Mouse (Mus musculus): ENCODE results near the gene Lysmd2. TPM values are rescaled to one million over a fixed set of nuclear protein-coding genes. Genes with fewer than 3 reads are reported as not detected.

The Lysmd2 gene
- total and polyA plus RNA-seq, 3 experiments = 11.7 to 18.1 (median 16.2) TPM

DNA sequence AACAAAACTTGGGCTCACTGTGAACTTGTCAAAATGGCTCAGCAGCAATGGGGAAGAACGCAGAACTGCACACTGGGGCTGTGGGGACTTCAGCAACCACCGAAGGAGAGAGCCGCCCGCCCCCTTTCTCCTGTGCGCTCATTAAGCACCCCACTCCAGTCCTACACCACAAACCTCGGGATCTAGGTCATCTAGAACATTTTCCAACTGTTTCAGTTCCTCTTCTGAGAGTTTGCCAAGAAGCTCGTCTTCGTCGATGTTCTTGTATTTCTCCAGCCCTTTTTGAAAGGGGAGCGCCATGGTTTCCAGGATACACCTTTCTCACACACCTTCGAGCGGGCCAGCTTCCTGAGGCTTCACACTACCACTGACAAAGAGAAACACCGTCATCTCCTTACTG lies 28.5 kb upstream of the Lysmd2 start:
- Histone ChIP-seq H3K36me3 (replicated peaks in 1 of 2; ENCODE audit: control insufficient read depth in 1 of 2, insufficient read depth in 1 of 2, low read length in 1 of 2) (no peaks in the 10 kb centered on the region), H3K4me3 (replicated peaks in 1 of 3; ENCODE audit: low read depth in 2 of 3, low read length in 2 of 3, poor library complexity in 1 of 3) (no peak overlapping the region), H3K4me1 (ENCODE audit: control insufficient read depth in 1 of 2, insufficient read depth in 2 of 2) (0 out of 4 replicates have a peak, but pooled peaks cover 0 to 4% of the 10 kb centered on the region in 2 experiments), H3K79me2 (replicated peaks; ENCODE audit: control insufficient read depth, extremely low read depth, insufficient read depth, poor library complexity, severe bottlenecking) (no peaks in the 10 kb centered on the region), H3K27ac (ENCODE audit: insufficient read depth, low read depth) (no peak overlapping the region), H3K9ac (ENCODE audit: insufficient read depth, low read depth) (no peak overlapping the region), H3K9me3 (replicated peaks; ENCODE audit: low read length) (no peaks in the 10 kb centered on the region), H3K27me3 (replicated peaks) (peaks cover 2% of the 10 kb centered on the region), H3K4me2 (ENCODE audit: insufficient read depth, low read depth, poor library complexity, severe bottlenecking) (no peak overlapping the region)
- in situ Hi-C loops (cut with MboI; ENCODE audit: low pct_ligation_motif_present, low pct_unique_long_range_greater_than_20kb, low sequenced_read_pairs) (no loop called here), dilution Hi-C loops (cut with MboI; ENCODE audit: extremely low pct_ligation_motif_present, extremely low pct_unique_long_range_greater_than_20kb, low sequenced_read_pairs) (no loop called here)
- TF ChIP-seq E2F4 (IDR thresholded peaks at IDR 0.05; ENCODE audit: insufficient replicate concordance, low read depth, low read length) (no peak), CHD2 (IDR thresholded peaks at IDR 0.05; ENCODE audit: low read length) (no peak), USF2 (conservative IDR thresholded peaks at IDR 0.05; ENCODE audit: low read depth, low read length) (no peak), ELF1 (IDR thresholded peaks at IDR 0.05; ENCODE audit: low read depth, low read length) (no peak), IRF4 (IDR thresholded peaks at IDR 0.05; ENCODE audit: low read depth, low read length) (no peak)
- no peak for DNase-seq (ENCODE audit: extremely low read depth)

DNA sequence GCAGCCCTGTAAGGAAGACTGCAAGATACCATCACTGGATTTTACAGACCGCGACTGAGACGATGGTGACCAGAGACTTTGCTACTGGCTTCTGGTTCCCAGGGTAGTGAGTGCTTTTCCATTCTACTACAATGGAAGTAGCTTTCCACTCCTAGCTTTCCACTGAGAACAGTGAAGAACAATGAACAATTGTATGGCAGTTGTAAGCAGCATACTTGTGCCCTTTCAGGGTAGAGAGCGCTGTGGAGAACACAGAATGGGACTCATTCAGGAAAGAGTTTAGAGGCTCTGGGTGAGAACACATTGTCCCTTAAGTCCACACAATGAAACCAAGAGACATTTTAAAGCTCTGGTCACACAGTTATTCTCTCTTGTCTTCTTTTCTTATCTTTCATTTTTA lies 27.9 kb upstream of the Lysmd2 start:
- Histone ChIP-seq H3K4me1 (ENCODE audit: control insufficient read depth in 1 of 2, insufficient read depth in 2 of 2) (0 out of 4 replicates have a peak, but pooled peaks cover 0 to 4% of the 10 kb centered on the region in 2 experiments), H3K4me2 (ENCODE audit: insufficient read depth, low read depth, poor library complexity, severe bottlenecking) (no peak overlapping the region), H3K27me3 (replicated peaks) (peaks cover 2% of the 10 kb centered on the region), H3K36me3 (replicated peaks in 1 of 2; ENCODE audit: control insufficient read depth in 1 of 2, insufficient read depth in 1 of 2, low read length in 1 of 2) (no peaks in the 10 kb centered on the region), H3K79me2 (replicated peaks; ENCODE audit: control insufficient read depth, extremely low read depth, insufficient read depth, poor library complexity, severe bottlenecking) (no peaks in the 10 kb centered on the region), H3K4me3 (replicated peaks in 1 of 3; ENCODE audit: low read depth in 2 of 3, low read length in 2 of 3, poor library complexity in 1 of 3) (no peak overlapping the region), H3K27ac (ENCODE audit: insufficient read depth, low read depth) (no peak overlapping the region), H3K9ac (ENCODE audit: insufficient read depth, low read depth) (no peak overlapping the region), H3K9me3 (replicated peaks; ENCODE audit: low read length) (no peaks in the 10 kb centered on the region)
- TF ChIP-seq ETS1 (conservative IDR thresholded peaks at IDR 0.05; ENCODE audit: low read depth, low read length) = no peak
- no peak for TF ChIP-seq USF1 (IDR thresholded peaks at IDR 0.05; ENCODE audit: low read depth, low read length)
- TF ChIP-seq POLR2A (IDR thresholded peaks at IDR 0.05; ENCODE audit: low read depth, low read length) = no peak
- TF ChIP-seq TBP (conservative IDR thresholded peaks at IDR 0.05; ENCODE audit: low read depth, low read length) = no peak
- no peak for TF ChIP-seq MAFK (IDR thresholded peaks at IDR 0.05; ENCODE audit: insufficient replicate concordance, low read length)
- no peak for TF ChIP-seq USF2 (conservative IDR thresholded peaks at IDR 0.05; ENCODE audit: low read depth, low read length)
- no peak for TF ChIP-seq IRF4 (IDR thresholded peaks at IDR 0.05; ENCODE audit: low read depth, low read length)
- no peak for TF ChIP-seq MEF2A (IDR thresholded peaks at IDR 0.05; ENCODE audit: borderline replicate concordance, low read depth, low read length)
- TF ChIP-seq POLR2AphosphoS2 (IDR thresholded peaks at IDR 0.05; ENCODE audit: low read depth, low read length) = no peak
- TF ChIP-seq KAT2A (IDR thresholded peaks at IDR 0.05; ENCODE audit: insufficient replicate concordance, low read length) = no peak
- no peak for TF ChIP-seq MAZ (IDR thresholded peaks at IDR 0.05; ENCODE audit: low read depth, low read length)
- TF ChIP-seq SIN3A (IDR thresholded peaks at IDR 0.05; ENCODE audit: low read length) = no peak
- no peak for TF ChIP-seq CHD2 (IDR thresholded peaks at IDR 0.05; ENCODE audit: low read length)
- no peak for TF ChIP-seq ZNF384 (IDR thresholded peaks at IDR 0.05; ENCODE audit: low read depth, low read length)
- no peak for TF ChIP-seq TCF12 (IDR thresholded peaks at IDR 0.05; ENCODE audit: low read depth, low read length)
- TF ChIP-seq UBTF (IDR thresholded peaks at IDR 0.05; ENCODE audit: low read depth, low read length) = no peak
- no peak for TF ChIP-seq BHLHE40 (IDR thresholded peaks at IDR 0.05; ENCODE audit: low read depth, low read length)
- TF ChIP-seq JUN (IDR thresholded peaks at IDR 0.05; ENCODE audit: insufficient read depth, low read depth, low read length) = no peak
- no peak for DNase-seq (ENCODE audit: extremely low read depth)
- in situ Hi-C loops (cut with MboI; ENCODE audit: low pct_ligation_motif_present, low pct_unique_long_range_greater_than_20kb, low sequenced_read_pairs) (no loop called here), dilution Hi-C loops (cut with MboI; ENCODE audit: extremely low pct_ligation_motif_present, extremely low pct_unique_long_range_greater_than_20kb, low sequenced_read_pairs) (no loop called here)

Measured in CH12.LX (cell line).